Mouse (Mus musculus) cortical plate, adult 2 months (tissue): ENCODE results near the gene Ppp1r12c.

Experiments used
- CTCF ChIP-seq: fragments of 200-500 bp; IDR thresholded peaks from 2 replicates; pipeline ENCODE4 v1.5.1; 2011; ENCODE audit warnings: mild to moderate bottlenecking, control low read depth, low read length; ENCODE audit not compliant: insufficient read depth; ENCODE audit errors: extremely low read depth
- POLR2A ChIP-seq: fragments of 200-500 bp; IDR thresholded peaks from 2 replicates; pipeline ENCODE4 v1.6.1; 2011; ENCODE audit warnings: mild to moderate bottlenecking, low read length, control low read depth; ENCODE audit not compliant: insufficient read depth; ENCODE audit errors: extremely low read depth

GRCm38 (mm10) chr7:4500892-4501471, 498 bp downstream of the Ppp1r12c start:
- TF ChIP-seq CTCF (no peak), POLR2A (no peak)
